Mouse (Mus musculus): ENCODE results near the gene Noct. TPM values are rescaled to one million over a fixed set of nuclear protein-coding genes. Genes with fewer than 3 reads are reported as not detected.

Gene Noct
- polyA plus RNA-seq, 1 experiment from 2014 or later, result 8.3 TPM

DNA sequence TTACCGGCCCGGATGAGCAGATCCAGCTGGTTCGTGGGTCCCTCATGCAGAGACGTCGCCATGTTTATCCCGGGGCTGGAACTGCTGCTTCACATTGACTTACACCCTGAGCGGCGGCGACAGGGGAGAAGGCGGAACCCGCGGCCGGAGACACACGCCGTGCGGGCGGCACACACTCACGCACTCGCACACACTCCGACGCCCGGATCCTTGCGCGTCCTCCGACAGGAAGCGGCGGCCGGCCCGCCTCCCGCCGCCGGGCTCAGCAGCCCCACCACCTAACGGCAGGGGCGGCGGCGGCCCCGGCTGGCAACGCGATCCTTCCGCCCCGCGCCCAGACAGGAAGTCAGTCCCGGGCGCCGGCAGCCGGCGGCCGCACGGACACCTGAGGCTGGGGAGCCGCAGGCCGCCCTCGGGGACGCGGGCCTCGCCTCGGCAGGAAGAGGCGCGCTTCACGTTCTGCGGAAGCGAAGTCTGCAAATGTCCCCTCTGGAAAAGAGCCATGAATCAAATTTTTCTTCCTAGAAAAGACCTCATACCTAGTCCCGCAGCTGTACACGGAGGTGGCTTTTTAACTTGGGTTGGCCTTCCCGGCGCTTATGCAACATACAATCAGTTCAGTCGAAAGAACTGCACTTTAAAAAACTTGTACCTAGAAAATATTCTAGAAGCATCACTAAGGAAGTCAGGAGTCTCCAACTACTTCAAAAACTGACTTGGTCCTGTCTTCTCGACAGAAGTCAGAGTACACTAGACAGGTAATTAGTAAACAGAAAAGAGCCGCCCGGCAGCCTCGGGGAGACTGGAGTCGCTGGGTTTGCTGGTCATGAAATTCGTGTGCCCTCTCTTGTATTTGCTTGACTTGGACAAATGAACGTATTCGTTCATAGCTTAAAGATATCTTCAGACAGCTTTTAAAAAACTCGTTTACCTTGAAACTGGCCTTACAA is 53.2 kb downstream of the Noct start:
- peak; percentile 74 for ATAC-seq (ENCODE audit: insufficient number of reproducible peaks, insufficient read depth, low FRiP score, low read depth)
- Histone ChIP-seq H3K4me3 (ENCODE audit: low read depth, low read length) (peak overlapping the region; percentile 82), H3K4me2 (replicated peaks; ENCODE audit: low read depth, low read length) (peak overlapping the region; percentile 77), H3K9me3 (ENCODE audit: control insufficient read depth, low read depth, low read length) (no peaks in the 10 kb centered on the region), H3K36me3 (ENCODE audit: control insufficient read depth, insufficient read depth, low read length) (no peaks in the 10 kb centered on the region), H3K4me1 (ENCODE audit: control insufficient read depth, insufficient read depth, low read length) (peaks cover 7% of the 10 kb centered on the region; the same call in 1 of the 2 replicates), H3K27me3 (ENCODE audit: control insufficient read depth, insufficient read depth, low read length) (no peaks in the 10 kb centered on the region), H3K27ac (ENCODE audit: low read length) (peak overlapping the region; percentile 100), H3K9ac (replicated peaks; ENCODE audit: low read depth, low read length) (peak overlapping the region; percentile 95)
- under 1% methylated on average over 72 of the region's 75 CpGs for WGBS

DNA sequence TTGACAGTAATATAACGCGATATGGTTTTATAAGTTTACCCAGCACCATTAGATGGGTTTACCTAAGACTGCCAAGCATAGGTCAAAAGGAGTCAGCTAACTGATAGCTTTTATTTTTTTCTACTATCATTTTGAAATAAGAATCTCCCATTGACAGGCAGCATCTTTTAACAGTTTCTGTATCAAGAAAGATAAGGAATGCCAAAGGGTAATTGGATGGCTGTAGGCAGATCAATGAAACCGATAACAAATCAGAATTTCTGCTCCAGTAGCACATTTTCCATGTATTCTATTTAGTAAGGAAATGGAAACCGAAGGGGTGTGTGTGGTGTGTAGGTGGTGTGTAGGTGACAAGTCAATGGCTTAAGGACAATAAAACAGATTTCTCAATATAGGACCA is 54.2 kb downstream of the Noct start:
- Histone ChIP-seq H3K4me1 (ENCODE audit: control insufficient read depth, insufficient read depth, low read length) (peaks cover 7% of the 10 kb centered on the region; the same call in 1 of the 2 replicates), H3K36me3 (ENCODE audit: control insufficient read depth, insufficient read depth, low read length) (no peaks in the 10 kb centered on the region), H3K27ac (ENCODE audit: low read length) (no peak overlapping the region), H3K9ac (replicated peaks; ENCODE audit: low read depth, low read length) (no peak overlapping the region), H3K4me2 (replicated peaks; ENCODE audit: low read depth, low read length) (peak overlapping the region; percentile 77; the same call in 1 of the 2 replicates), H3K4me3 (ENCODE audit: low read depth, low read length) (no peak overlapping the region), H3K9me3 (ENCODE audit: control insufficient read depth, low read depth, low read length) (no peaks in the 10 kb centered on the region), H3K27me3 (ENCODE audit: control insufficient read depth, insufficient read depth, low read length) (no peaks in the 10 kb centered on the region)
- no peak for ATAC-seq (ENCODE audit: insufficient number of reproducible peaks, insufficient read depth, low FRiP score, low read depth)
- WGBS, result 69% methylated on average over 4 of the region's 4 CpGs

DNA sequence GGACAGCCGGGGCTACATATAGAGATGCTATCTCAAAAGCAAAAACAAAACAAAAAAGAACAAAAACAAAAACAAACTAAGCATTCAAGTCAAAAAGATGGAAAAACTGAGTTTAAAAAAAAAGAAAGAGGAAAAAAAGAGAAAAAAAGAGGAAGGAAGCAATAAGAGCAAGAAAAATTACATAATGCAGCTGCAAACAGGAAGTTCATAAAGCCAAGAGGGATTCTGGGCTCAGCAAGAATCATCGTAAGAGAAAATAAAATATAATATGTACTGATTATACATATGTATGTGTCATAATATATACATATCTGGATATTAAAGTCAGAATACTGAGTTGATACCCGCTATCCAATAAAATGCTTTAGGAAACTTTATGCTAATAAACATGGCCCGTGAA is 57.5 kb downstream of the Noct start:
- 93% methylated on average over 4 of the region's 4 CpGs for WGBS
- Histone ChIP-seq H3K27ac (ENCODE audit: low read length) (no peak overlapping the region), H3K36me3 (ENCODE audit: control insufficient read depth, insufficient read depth, low read length) (no peaks in the 10 kb centered on the region), H3K4me3 (ENCODE audit: low read depth, low read length) (no peak overlapping the region), H3K4me2 (replicated peaks; ENCODE audit: low read depth, low read length) (no peak overlapping the region), H3K4me1 (ENCODE audit: control insufficient read depth, insufficient read depth, low read length) (no peaks in the 10 kb centered on the region), H3K9me3 (ENCODE audit: control insufficient read depth, low read depth, low read length) (no peaks in the 10 kb centered on the region), H3K27me3 (ENCODE audit: control insufficient read depth, insufficient read depth, low read length) (no peaks in the 10 kb centered on the region), H3K9ac (replicated peaks; ENCODE audit: low read depth, low read length) (no peak overlapping the region)
- ATAC-seq (ENCODE audit: insufficient number of reproducible peaks, insufficient read depth, low FRiP score, low read depth), result no peak

DNA sequence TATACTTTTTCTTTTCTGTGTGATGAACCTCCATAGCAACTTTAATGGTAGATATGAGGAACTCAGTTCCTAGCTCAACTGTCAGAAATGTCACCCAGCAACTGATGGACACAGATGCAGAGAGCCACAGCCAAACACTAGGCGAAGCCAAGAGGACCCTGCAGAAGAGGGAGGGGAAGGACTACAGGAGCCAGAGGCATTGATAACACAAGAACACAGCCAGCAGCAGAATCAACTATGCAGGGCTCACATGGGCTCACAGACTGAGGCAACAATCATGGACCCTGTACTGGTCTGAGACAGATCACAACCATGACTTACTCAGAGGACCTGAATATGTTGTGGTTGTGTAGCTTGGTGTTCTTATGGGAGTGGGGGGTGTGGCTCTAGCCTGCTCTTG is 60.1 kb downstream of the Noct start:
- Histone ChIP-seq H3K36me3 (ENCODE audit: control insufficient read depth, insufficient read depth, low read length) (no peaks in the 10 kb centered on the region), H3K9me3 (ENCODE audit: control insufficient read depth, low read depth, low read length) (no peaks in the 10 kb centered on the region), H3K4me1 (ENCODE audit: control insufficient read depth, insufficient read depth, low read length) (no peaks in the 10 kb centered on the region), H3K4me2 (replicated peaks; ENCODE audit: low read depth, low read length) (no peak overlapping the region), H3K4me3 (ENCODE audit: low read depth, low read length) (no peak overlapping the region), H3K9ac (replicated peaks; ENCODE audit: low read depth, low read length) (no peak overlapping the region), H3K27me3 (ENCODE audit: control insufficient read depth, insufficient read depth, low read length) (no peaks in the 10 kb centered on the region), H3K27ac (ENCODE audit: low read length) (no peak overlapping the region)
- ATAC-seq (ENCODE audit: insufficient number of reproducible peaks, insufficient read depth, low FRiP score, low read depth), result no peak
- WGBS, result 89% methylated on average over 1 of the region's 1 CpGs

DNA sequence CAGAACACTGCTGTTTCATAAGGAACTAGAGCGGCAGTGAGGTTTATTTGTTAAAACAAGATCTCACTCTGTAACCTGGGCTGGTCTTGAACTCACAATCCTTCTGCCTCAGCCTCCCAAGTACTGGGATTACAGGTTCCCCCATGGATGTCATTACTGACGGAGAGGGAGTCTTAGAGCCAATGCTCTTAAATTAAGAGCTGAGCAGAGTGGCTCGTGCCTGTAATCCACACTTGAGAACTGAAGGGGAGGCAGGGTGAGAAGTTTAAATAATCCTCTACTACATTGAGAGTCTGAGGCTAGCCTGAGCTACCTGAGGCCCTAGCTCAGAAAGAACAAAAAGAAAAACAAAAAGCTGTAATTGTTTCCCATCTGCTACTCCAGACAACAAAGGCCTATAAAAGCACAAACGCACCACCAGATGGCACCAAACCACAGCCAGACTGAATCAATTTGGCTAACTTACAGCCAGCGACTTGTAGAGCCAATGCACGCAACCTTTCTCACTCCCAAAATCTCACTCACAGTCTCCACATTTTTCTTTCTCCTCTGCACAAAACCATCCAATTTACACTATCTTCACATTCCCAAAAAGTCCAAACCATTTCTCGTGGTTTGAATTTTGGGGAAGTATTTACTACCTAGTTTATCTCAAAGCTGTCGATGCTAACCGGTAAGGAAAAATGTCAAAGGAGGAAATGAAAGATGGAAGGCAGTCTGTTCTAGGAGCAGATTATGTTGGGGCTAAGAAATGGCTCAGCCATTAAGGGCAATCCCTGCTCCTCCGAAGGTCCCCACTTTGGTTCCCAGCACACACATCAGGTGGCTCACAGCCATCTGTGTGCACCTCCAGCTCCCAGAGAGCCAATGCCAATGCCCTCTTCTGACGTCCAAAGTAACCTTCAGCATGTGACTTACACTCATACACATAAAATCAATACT is 64.9 kb downstream of the Noct start:
- H3K4me3 ChIP-seq (ENCODE audit: low read depth, low read length), result no peak overlapping the region
- H3K4me2 ChIP-seq (replicated peaks; ENCODE audit: low read depth, low read length), result no peak overlapping the region
- WGBS, result 52% methylated on average over 11 of the region's 11 CpGs
- H3K27me3 ChIP-seq (ENCODE audit: control insufficient read depth, insufficient read depth, low read length), result no peaks in the 10 kb centered on the region
- H3K36me3 ChIP-seq (ENCODE audit: control insufficient read depth, insufficient read depth, low read length), result no peaks in the 10 kb centered on the region
- no peak for ATAC-seq (ENCODE audit: insufficient number of reproducible peaks, insufficient read depth, low FRiP score, low read depth)
- H3K4me1 ChIP-seq (ENCODE audit: control insufficient read depth, insufficient read depth, low read length), result no peaks in the 10 kb centered on the region
- H3K9me3 ChIP-seq (ENCODE audit: control insufficient read depth, low read depth, low read length), result no peaks in the 10 kb centered on the region
- no peak overlapping the region for H3K27ac ChIP-seq (ENCODE audit: low read length)
- no peak overlapping the region for H3K9ac ChIP-seq (replicated peaks; ENCODE audit: low read depth, low read length)

DNA sequence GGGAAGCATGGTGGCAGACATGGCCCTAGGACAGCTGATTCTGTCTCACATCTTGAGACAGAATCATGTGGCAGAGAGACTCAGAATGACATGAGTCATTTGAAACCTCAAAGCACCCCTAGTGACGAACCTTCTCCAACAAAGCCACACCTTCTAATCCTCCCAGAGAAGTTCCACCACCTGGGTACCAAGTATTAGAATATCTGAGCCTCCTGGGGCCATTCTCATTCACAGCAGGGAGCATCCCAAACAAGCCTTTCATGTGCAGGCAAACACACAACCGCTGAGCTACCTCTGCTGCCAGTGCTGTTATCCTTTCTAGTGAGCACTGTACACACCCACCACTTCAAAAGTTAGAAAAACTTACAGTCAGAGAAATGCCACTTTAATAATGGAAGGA is 70.0 kb downstream of the Noct start:
- Histone ChIP-seq H3K4me3 (ENCODE audit: low read depth, low read length) (no peak overlapping the region), H3K4me1 (ENCODE audit: control insufficient read depth, insufficient read depth, low read length) (no peaks in the 10 kb centered on the region), H3K9ac (replicated peaks; ENCODE audit: low read depth, low read length) (no peak overlapping the region), H3K27me3 (ENCODE audit: control insufficient read depth, insufficient read depth, low read length) (no peaks in the 10 kb centered on the region), H3K36me3 (ENCODE audit: control insufficient read depth, insufficient read depth, low read length) (no peaks in the 10 kb centered on the region), H3K9me3 (ENCODE audit: control insufficient read depth, low read depth, low read length) (no peaks in the 10 kb centered on the region), H3K27ac (ENCODE audit: low read length) (no peak overlapping the region), H3K4me2 (replicated peaks; ENCODE audit: low read depth, low read length) (no peak overlapping the region)
- ATAC-seq (ENCODE audit: insufficient number of reproducible peaks, insufficient read depth, low FRiP score, low read depth), result no peak
- 55% methylated on average over 2 of the region's 2 CpGs for WGBS

DNA sequence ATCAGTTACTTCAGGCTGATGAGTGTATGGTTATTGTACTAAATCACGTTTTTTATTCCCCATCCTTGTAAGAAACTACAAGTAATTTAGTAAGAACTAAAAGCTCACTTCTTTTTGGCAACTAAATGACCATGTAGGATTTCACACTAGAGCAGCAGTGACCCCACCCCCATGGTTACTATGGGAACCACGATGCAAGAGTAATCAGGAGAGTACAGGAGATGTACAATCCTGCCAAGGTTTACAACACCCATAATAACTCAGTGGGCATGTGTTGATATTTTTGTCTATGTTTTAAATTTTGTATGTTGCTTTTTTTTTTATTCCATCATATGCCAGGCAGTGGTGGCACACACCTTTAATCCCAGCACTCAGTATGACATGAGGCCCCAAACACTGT is 71.0 kb downstream of the Noct start:
- Histone ChIP-seq H3K27me3 (ENCODE audit: control insufficient read depth, insufficient read depth, low read length) (no peaks in the 10 kb centered on the region), H3K4me2 (replicated peaks; ENCODE audit: low read depth, low read length) (no peak overlapping the region), H3K4me3 (ENCODE audit: low read depth, low read length) (no peak overlapping the region), H3K4me1 (ENCODE audit: control insufficient read depth, insufficient read depth, low read length) (no peaks in the 10 kb centered on the region), H3K36me3 (ENCODE audit: control insufficient read depth, insufficient read depth, low read length) (no peaks in the 10 kb centered on the region), H3K27ac (ENCODE audit: low read length) (no peak overlapping the region), H3K9me3 (ENCODE audit: control insufficient read depth, low read depth, low read length) (no peaks in the 10 kb centered on the region), H3K9ac (replicated peaks; ENCODE audit: low read depth, low read length) (no peak overlapping the region)
- no peak for ATAC-seq (ENCODE audit: insufficient number of reproducible peaks, insufficient read depth, low FRiP score, low read depth)
- 75% methylated on average over 2 of the region's 2 CpGs for WGBS

DNA sequence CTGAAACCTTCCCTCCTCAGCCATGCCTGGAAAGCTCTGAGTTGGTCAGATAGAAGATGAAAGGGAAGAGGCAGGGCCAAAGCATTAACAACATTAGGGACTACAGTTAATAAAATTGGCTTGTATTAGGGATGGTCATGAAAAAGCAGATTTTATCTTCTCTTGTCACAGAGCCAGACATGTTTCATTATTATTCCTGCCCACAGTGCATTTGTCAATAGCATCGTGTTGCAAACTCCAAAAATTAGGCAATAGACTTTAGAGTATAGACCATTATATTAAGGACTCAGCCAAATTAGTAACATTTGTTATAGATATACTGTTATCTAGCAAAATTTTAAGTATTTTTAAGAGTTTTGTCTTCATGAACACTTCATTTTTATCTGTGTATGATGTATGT is 72.5 kb downstream of the Noct start:
- 74% methylated on average over 1 of the region's 1 CpGs for WGBS
- no peak overlapping the region for H3K4me3 ChIP-seq (ENCODE audit: low read depth, low read length)
- H3K36me3 ChIP-seq (ENCODE audit: control insufficient read depth, insufficient read depth, low read length), result no peaks in the 10 kb centered on the region
- no peaks in the 10 kb centered on the region for H3K9me3 ChIP-seq (ENCODE audit: control insufficient read depth, low read depth, low read length)
- H3K9ac ChIP-seq (replicated peaks; ENCODE audit: low read depth, low read length), result no peak overlapping the region
- H3K4me1 ChIP-seq (ENCODE audit: control insufficient read depth, insufficient read depth, low read length), result no peaks in the 10 kb centered on the region
- H3K27ac ChIP-seq (ENCODE audit: low read length), result no peak overlapping the region
- no peaks in the 10 kb centered on the region for H3K27me3 ChIP-seq (ENCODE audit: control insufficient read depth, insufficient read depth, low read length)
- no peak for ATAC-seq (ENCODE audit: insufficient number of reproducible peaks, insufficient read depth, low FRiP score, low read depth)
- H3K4me2 ChIP-seq (replicated peaks; ENCODE audit: low read depth, low read length), result no peak overlapping the region
